ENCODE assay signal across 8 mouse cellular contexts in the genomic region with DNA sequence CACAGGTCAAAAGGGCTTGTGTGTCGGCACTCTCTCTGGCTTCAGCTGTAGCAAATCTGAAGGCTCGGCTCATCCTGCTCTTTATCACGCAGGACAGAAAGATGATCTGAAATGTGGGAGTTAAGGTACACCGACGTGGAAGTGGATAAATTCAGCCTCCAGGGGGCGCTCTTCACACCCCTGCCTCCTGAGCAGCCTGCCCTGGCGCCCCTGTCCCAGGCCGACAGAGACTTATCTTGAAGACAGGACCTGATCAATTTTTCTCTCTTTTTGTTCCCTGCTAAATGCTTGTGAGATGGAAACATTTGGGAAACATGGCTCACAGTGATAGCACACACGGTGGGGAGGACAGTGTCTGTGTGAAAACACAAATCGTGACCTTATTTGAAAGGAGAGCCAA. TPM values are rescaled to one million over a fixed set of nuclear protein-coding genes. Genes with fewer than 3 reads are reported as not detected.
DNase-seq lines count a peak whose midpoint lies in the region; ATAC-seq lines count a peak whose summit lies in the region.

No protein-coding gene starts in this region.

- WGBS in midbrain, embryonic 12.5 days: 28% methylated on average over 10 of the region's 10 CpGs
- 16% methylated on average over 10 of the region's 10 CpGs for WGBS in midbrain, embryonic 16.5 days
- 19% methylated on average over 10 of the region's 10 CpGs for WGBS in heart, embryonic 15.5 days

- H3K4me2 ChIP-seq in midbrain, embryonic 12.5 days (replicated peaks): no peak overlapping the region
- no peak overlapping the region for H3K4me2 ChIP-seq in midbrain, embryonic 16.5 days (ENCODE audit: low read length)
- no peak overlapping the region for H3K4me2 ChIP-seq in heart, embryonic 15.5 days

- ATAC-seq in midbrain, embryonic 12.5 days (ENCODE audit: low FRiP score, low read depth): peak; percentile 34; the same call in 1 of the 2 replicates
- ATAC-seq in midbrain, embryonic 16.5 days: no peak
- no peak for ATAC-seq in heart, embryonic 15.5 days (replicated peaks; ENCODE audit: insufficient number of reproducible peaks, insufficient read depth, low FRiP score, low read depth)

- H3K4me1 ChIP-seq in midbrain, embryonic 12.5 days: no peaks in the 10 kb centered on the region
- H3K4me1 ChIP-seq in midbrain, embryonic 16.5 days (ENCODE audit: control insufficient read depth, insufficient read depth, low read length): no peaks in the 10 kb centered on the region
- peaks cover 32% of the 10 kb centered on the region for H3K4me1 ChIP-seq in heart, embryonic 15.5 days (replicated peaks)

- no peak overlapping the region for H3K4me3 ChIP-seq in midbrain, embryonic 12.5 days
- H3K4me3 ChIP-seq in midbrain, embryonic 16.5 days (ENCODE audit: low read depth, low read length): no peak overlapping the region
- H3K4me3 ChIP-seq in heart, embryonic 15.5 days: no peak overlapping the region

- no peaks in the 10 kb centered on the region for H3K9me3 ChIP-seq in midbrain, embryonic 12.5 days
- no peaks in the 10 kb centered on the region for H3K9me3 ChIP-seq in midbrain, embryonic 16.5 days (replicated peaks; ENCODE audit: control insufficient read depth, low read length, poor library complexity, severe bottlenecking)
- no peaks in the 10 kb centered on the region for H3K9me3 ChIP-seq in heart, embryonic 15.5 days (replicated peaks)

- no peaks in the 10 kb centered on the region for H3K27me3 ChIP-seq in midbrain, embryonic 12.5 days
- no peaks in the 10 kb centered on the region for H3K27me3 ChIP-seq in midbrain, embryonic 16.5 days (ENCODE audit: control insufficient read depth, insufficient read depth, low read depth, low read length)
- no peaks in the 10 kb centered on the region for H3K27me3 ChIP-seq in heart, embryonic 15.5 days

- H3K36me3 ChIP-seq in midbrain, embryonic 12.5 days: peaks cover 9% of the 10 kb centered on the region; the same call in 1 of the 2 replicates
- H3K36me3 ChIP-seq in midbrain, embryonic 16.5 days (ENCODE audit: control insufficient read depth, insufficient read depth, low read length): peaks cover 6% of the 10 kb centered on the region; the same call in 1 of the 2 replicates
- no peaks in the 10 kb centered on the region; the same call in 1 of the 2 replicates for H3K36me3 ChIP-seq in heart, embryonic 15.5 days

- H3K9ac ChIP-seq in midbrain, embryonic 12.5 days (replicated peaks): no peak overlapping the region
- H3K9ac ChIP-seq in midbrain, embryonic 16.5 days (ENCODE audit: low read depth, low read length): no peak overlapping the region
- no peak overlapping the region for H3K9ac ChIP-seq in heart, embryonic 15.5 days

- peak; percentile 54 to 66 for DNase-seq in adrenal gland, adult 18-20 months (ENCODE audit: low spot score in 2 of 2)
- no peak for DNase-seq in adrenal gland, postnatal 4 days (ENCODE audit: low spot score in 2 of 2)
- peak; percentile 77 for DNase-seq in embryo, embryonic 10 days (ENCODE audit: low spot score)
- peak; percentile 69 for DNase-seq in lung, postnatal 10 days
- DNase-seq in testis, postnatal 10 days (ENCODE audit: low spot score): peak; percentile 81

- no peak overlapping the region for H3K27ac ChIP-seq in midbrain, embryonic 12.5 days (replicated peaks)
- no peak overlapping the region for H3K27ac ChIP-seq in midbrain, embryonic 16.5 days (ENCODE audit: low read length)
- H3K27ac ChIP-seq in heart, embryonic 15.5 days: peak overlapping the region; percentile 82

RNA-seq across cellular contexts. Expression of a gene that starts 11.2 kb away (rescaled TPM):
- total RNA-seq in adrenal gland, adult 18-20 months (2021): 1 to 10 TPM; 3.7 to 4.2 TPM
- total RNA-seq in adrenal gland, postnatal 4 days (2021): 10 to 100 TPM; 11.0 to 11.7 TPM
- polyA plus RNA-seq in midbrain, embryonic 12.5 days (2016; fragmentation: Nextera tagmentation; extraction: Ambion mirVana): 52.2 and 55.1 TPM in 2 replicates
- 81.1 and 84.7 TPM in 2 replicates for polyA plus RNA-seq in midbrain, embryonic 16.5 days (2015; fragmentation: Nextera tagmentation; extraction: Ambion mirVana)
- polyA plus RNA-seq in heart, embryonic 15.5 days (2015; fragmentation: Nextera tagmentation; extraction: Ambion mirVana): 19.3 and 22.2 TPM in 2 replicates

RNA-seq across cellular contexts. Expression of a gene that starts 48.0 kb away (rescaled TPM):
- total RNA-seq in adrenal gland, adult 18-20 months (2021): 10 to 100 TPM; 38.5 to 39.5 TPM
- 10 to 100 TPM; 51.5 to 52.0 TPM for total RNA-seq in adrenal gland, postnatal 4 days (2021)
- 72.2 and 78.1 TPM in 2 replicates for polyA plus RNA-seq in midbrain, embryonic 12.5 days (2016; fragmentation: Nextera tagmentation; extraction: Ambion mirVana)
- polyA plus RNA-seq in midbrain, embryonic 16.5 days (2015; fragmentation: Nextera tagmentation; extraction: Ambion mirVana): 39.1 and 51.6 TPM in 2 replicates
- 34.8 and 36.2 TPM in 2 replicates for polyA plus RNA-seq in heart, embryonic 15.5 days (2015; fragmentation: Nextera tagmentation; extraction: Ambion mirVana)

Comparison
In these comparisons a context has a peak if more than half of its experiments do, and no peak if none do; other contexts are left out.
1. DNase-seq: peak in adrenal gland, adult 18-20 months (2 of 2), embryo, embryonic 10 days (single experiment), lung, postnatal 10 days (single experiment) and testis, postnatal 10 days (single experiment); none in adrenal gland, postnatal 4 days (0 of 2).